ENCODE assay signal across 24 mouse cellular contexts in genomic region chr5:76798043-76798442, GRCm38 (mm10).
"Had no signal": no experiment of that assay in that cellular context is flagged by ENCODE, and none has a peak within 500 bp of the region (broad histone marks: within the 10 kb centered on the region; RNA-seq: fewer than 3 reads in every experiment).

No protein-coding gene starts in this region.

- H3K27me3 ChIP-seq: heart, embryonic 12.5 days; hindbrain, embryonic 12.5 days; limb, embryonic 12.5 days had no signal

- H3K9me3 ChIP-seq: heart, embryonic 10.5 days; heart, embryonic 12.5 days; hindbrain, embryonic 10.5 days; hindbrain, embryonic 12.5 days; limb, embryonic 10.5 days; limb, embryonic 12.5 days had no signal

- H3K9ac ChIP-seq: heart, embryonic 12.5 days; hindbrain, embryonic 12.5 days; hindbrain, embryonic 14.5 days; limb, embryonic 12.5 days had no signal

- ATAC-seq: hindbrain, embryonic 16.5 days; inflammation-experienced regulatory T-cells, adult 6 months had no signal

- H3K36me3 ChIP-seq: heart, embryonic 10.5 days; heart, embryonic 12.5 days had no signal

- DNase-seq: gastrocnemius, adult 2 months; gastrocnemius, postnatal 10 days; gastrocnemius, postnatal 25 days; heart, adult 2 months; heart, postnatal 10 days; heart, postnatal 4 days; kidney, adult 18-20 months; kidney, adult 8-10 months; kidney, postnatal 10 days; kidney, postnatal 25 days; kidney, postnatal 4 days; liver had no signal

- H3K4me2 ChIP-seq: heart, embryonic 12.5 days; hindbrain, embryonic 12.5 days; hindbrain, embryonic 14.5 days; limb, embryonic 12.5 days; liver, embryonic 11.5 days had no signal

- H3K4me1 ChIP-seq: hindbrain, embryonic 10.5 days; hindbrain, embryonic 12.5 days; limb, embryonic 10.5 days; limb, embryonic 12.5 days had no signal

- H3K27ac ChIP-seq: gastrocnemius, adult 2 months; heart, adult 2 months; heart, embryonic 10.5 days; hindbrain, embryonic 10.5 days; hindbrain, embryonic 12.5 days; hindbrain, embryonic 14.5 days; layer of hippocampus, adult 2 months; left cerebral cortex, adult 2 months; limb, embryonic 10.5 days; limb, embryonic 12.5 days had no signal

- H3K4me3 ChIP-seq: gastrocnemius, adult 2 months; heart, adult 2 months; heart, embryonic 10.5 days; heart, embryonic 12.5 days; hindbrain, embryonic 10.5 days; hindbrain, embryonic 12.5 days; layer of hippocampus, adult 2 months; left cerebral cortex, adult 2 months; limb, embryonic 10.5 days; limb, embryonic 12.5 days had no signal
